26 mouse cellular contexts compared by ENCODE assay signal in the genomic region with DNA sequence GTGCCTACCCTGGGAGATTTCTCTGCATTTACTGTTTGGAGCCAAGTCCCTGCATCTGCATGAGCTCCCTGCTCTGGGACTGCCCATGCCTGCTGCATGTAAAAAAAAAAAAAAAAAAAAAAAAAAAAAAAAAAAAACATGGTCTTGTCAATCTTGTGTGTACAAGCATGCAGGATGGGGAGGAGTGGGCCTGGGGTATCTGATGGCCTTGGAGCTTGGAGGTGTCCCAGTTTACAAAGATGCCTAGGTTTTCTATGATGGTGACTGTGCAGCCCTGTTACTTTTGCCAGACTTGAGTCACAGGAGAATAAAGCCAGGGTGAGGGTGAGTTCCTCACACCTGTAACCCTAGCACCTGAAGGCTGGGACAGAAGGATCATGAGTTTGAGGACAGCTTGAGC.
"Had no signal": no experiment of that assay in that cellular context is flagged by ENCODE, and none has a peak within 500 bp of the region (broad histone marks: within the 10 kb centered on the region; RNA-seq: fewer than 3 reads in every experiment).

No protein-coding gene starts in this region.

- H3K4me3 ChIP-seq: embryonic facial prominence, embryonic 10.5 days; embryonic facial prominence, embryonic 12.5 days; embryonic facial prominence, embryonic 13.5 days; embryonic facial prominence, embryonic 15.5 days; erythroblast, embryonic 14.5 days; forebrain, embryonic 10.5 days; forebrain, embryonic 12.5 days; forebrain, embryonic 13.5 days; gastrocnemius, adult 2 months; heart, adult 2 months; heart, embryonic 10.5 days had no signal

- H3K9me3 ChIP-seq: embryonic facial prominence, embryonic 10.5 days; embryonic facial prominence, embryonic 12.5 days; embryonic facial prominence, embryonic 13.5 days; embryonic facial prominence, embryonic 15.5 days; forebrain, embryonic 10.5 days; forebrain, embryonic 12.5 days; forebrain, embryonic 13.5 days; heart, embryonic 10.5 days had no signal

- H3K27me3 ChIP-seq: embryonic facial prominence, embryonic 12.5 days; embryonic facial prominence, embryonic 13.5 days; embryonic facial prominence, embryonic 15.5 days; forebrain, embryonic 12.5 days; forebrain, embryonic 13.5 days had no signal

- ATAC-seq: forebrain, embryonic 13.5 days; forebrain, embryonic 14.5 days; forebrain, embryonic 16.5 days; forebrain, postnatal 0 days had no signal

- H3K4me2 ChIP-seq: embryonic facial prominence, embryonic 12.5 days; embryonic facial prominence, embryonic 13.5 days; embryonic facial prominence, embryonic 15.5 days; forebrain, embryonic 12.5 days; forebrain, embryonic 13.5 days had no signal

- H3K9ac ChIP-seq: embryonic facial prominence, embryonic 12.5 days; embryonic facial prominence, embryonic 13.5 days; embryonic facial prominence, embryonic 15.5 days; forebrain, embryonic 12.5 days; forebrain, embryonic 13.5 days; forebrain, postnatal 0 days had no signal

- H3K27ac ChIP-seq: embryonic facial prominence, embryonic 10.5 days; embryonic facial prominence, embryonic 12.5 days; embryonic facial prominence, embryonic 13.5 days; embryonic facial prominence, embryonic 15.5 days; forebrain, embryonic 10.5 days; forebrain, embryonic 12.5 days; forebrain, embryonic 13.5 days; gastrocnemius, adult 2 months; heart, adult 2 months; heart, embryonic 10.5 days had no signal

- H3K4me1 ChIP-seq: forebrain, embryonic 13.5 days had no signal

- DNase-seq: cerebellum, adult 9-11 months; cerebellum, postnatal 10 days; cerebellum, postnatal 14 days; cerebellum, postnatal 25 days; cerebellum, postnatal 36 days; embryo, embryonic 11 days; forebrain, postnatal 0 days; gastrocnemius, adult 2 months; gastrocnemius, postnatal 10 days; gastrocnemius, postnatal 14 days; gastrocnemius, postnatal 25 days; gastrocnemius, postnatal 36 days; heart, adult 11 months; heart, adult 18-20 months; heart, adult 2 months had no signal
